Mouse (Mus musculus) cerebellum, adult 2 months (tissue): Measurements from ENCODE around the gene Dlgap5.

Experiments used
- CTCF ChIP-seq: fragments of 200-500 bp; IDR thresholded peaks from 2 replicates; pipeline ENCODE4 v1.5.1; 2011; ENCODE audit warnings: low read depth, mild to moderate bottlenecking, control low read depth, low read length, moderate library complexity, borderline replicate concordance; ENCODE audit not compliant: insufficient read depth
- POLR2A ChIP-seq: fragments of 200-500 bp; IDR thresholded peaks from 2 replicates; pipeline ENCODE4 v1.6.1; 2011; ENCODE audit warnings: low read length, control low read depth, borderline replicate concordance; ENCODE audit not compliant: insufficient read depth

GRCm38 (mm10) chr14:47419034-47419625, 923 bp upstream of the Dlgap5 start:
- TF ChIP-seq CTCF (no peak), POLR2A (no peak)
